Mouse (Mus musculus) lung, postnatal 0 days (tissue): ENCODE measurements around the gene Fbxo9. TPM values are rescaled to one million over a fixed set of nuclear protein-coding genes. Genes with fewer than 3 reads are reported as not detected.
A peak's percentile ranks its signal among the peaks of the same experiment; 100 is the strongest.
"Not testable (repeated sequence)": the region's sequence is repeated elsewhere in the genome, so short reads cannot be mapped to it uniquely, and the experiment has no call there.

Experiments
- ATAC-seq: fragments of 200-750 bp; cut with Nextera tagmentation; 2 replicates; pipeline ENCODE4 v1.8.0; 2017; ENCODE audit warnings: moderate library complexity
- DNase-seq: peaks from one replicate; pipeline ENCODE4 v3.0.0-alpha.2; 2016; ENCODE audit warnings: low spot score
- H3K27ac ChIP-seq: fragments of 300-500 bp; sonication (generic); 2 replicates; pipeline ENCODE4 v1.5.1; 2014; ENCODE audit warnings: antibody characterized with exemption, mild to moderate bottlenecking, low read length, mixed read lengths
- H3K27me3 ChIP-seq: fragments of 300-500 bp; sonication (generic); replicated peaks from 2 replicates; pipeline ENCODE4 v1.6.1; 2014; ENCODE audit warnings: low read length, mixed read lengths; ENCODE audit not compliant: insufficient read depth
- H3K36me3 ChIP-seq: fragments of 300-500 bp; sonication (generic); 2 replicates; pipeline ENCODE4 v1.6.1; 2014; ENCODE audit warnings: low read length, mixed read lengths; ENCODE audit not compliant: insufficient read depth
- H3K4me1 ChIP-seq: fragments of 300-500 bp; sonication (generic); 2 replicates; pipeline ENCODE4 v1.6.1; 2014; ENCODE audit warnings: antibody characterized with exemption, low read depth, low read length, mixed read lengths; ENCODE audit not compliant: insufficient read depth
- H3K4me2 ChIP-seq: fragments of 300-500 bp; sonication (generic); replicated peaks from 2 replicates; pipeline ENCODE4 v1.6.1; 2014; ENCODE audit warnings: low read depth, mild to moderate bottlenecking, low read length, moderate library complexity, mixed read lengths
- H3K4me3 ChIP-seq: fragments of 300-500 bp; sonication (generic); 2 replicates; pipeline ENCODE4 v1.5.1; 2014; ENCODE audit warnings: low read depth, low read length
- H3K9ac ChIP-seq: fragments of 300-500 bp; sonication (generic); replicated peaks from 2 replicates; pipeline ENCODE4 v1.6.1; 2014; ENCODE audit warnings: low read depth, mild to moderate bottlenecking
- H3K9me3 ChIP-seq: fragments of 300-500 bp; sonication (generic); 2 replicates; pipeline ENCODE4 v1.6.1; 2016; ENCODE audit warnings: low read length, mixed read lengths
- CTCF ChIP-seq: IDR thresholded peaks from 2 replicates; pipeline ENCODE4 v1.5.1; 2016; ENCODE audit warnings: antibody characterized with exemption, mild to moderate bottlenecking
- EP300 ChIP-seq: IDR thresholded peaks from 2 replicates; pipeline ENCODE4 v1.6.1; 2016; ENCODE audit warnings: antibody characterized with exemption, mild to moderate bottlenecking, control low read depth
- WGBS: fragments of 180-500 bp; shearing (Covaris S2); extraction: QIAGEN DNeasy Blood & Tissue Kit; methylation state at CpG from one replicate; pipeline ENCODE4 v1.1.7; 2014; 5-methylcytosine and 5-hydroxymethylcytosine counted together
- polyA plus RNA-seq: library from polyadenylated mRNA; unstranded; fragments of >200 nt; fragmentation: Nextera tagmentation; extraction: Ambion mirVana; gene quantifications from 2 replicates; pipeline ENCODE4 v1.2.1, GENCODE M21; 2015

Gene Fbxo9
- polyA plus RNA-seq, 1 experiment from 2014 or later: 59.9 TPM

- no peaks in the 10 kb centered on the region for H3K9me3 ChIP-seq
- TF ChIP-seq EP300 (no peak), CTCF (no peak)
- peaks cover 45% of the 10 kb centered on the region for H3K36me3 ChIP-seq
- no peak for ATAC-seq
- no peaks in the 10 kb centered on the region for H3K4me1 ChIP-seq
- H3K4me2 ChIP-seq: no peak overlapping the region
- H3K9ac ChIP-seq: no peak overlapping the region
- no peaks in the 10 kb centered on the region for H3K27me3 ChIP-seq
- H3K4me3 ChIP-seq: no peak overlapping the region
- WGBS: 84% methylated on average over 4 of the region's 4 CpGs
- H3K27ac ChIP-seq: no peak overlapping the region
- no peak for DNase-seq
Observed at GRCm38 (mm10) chr9:78084341-78084740, 24.5 kb downstream of the Fbxo9 start.

DNA sequence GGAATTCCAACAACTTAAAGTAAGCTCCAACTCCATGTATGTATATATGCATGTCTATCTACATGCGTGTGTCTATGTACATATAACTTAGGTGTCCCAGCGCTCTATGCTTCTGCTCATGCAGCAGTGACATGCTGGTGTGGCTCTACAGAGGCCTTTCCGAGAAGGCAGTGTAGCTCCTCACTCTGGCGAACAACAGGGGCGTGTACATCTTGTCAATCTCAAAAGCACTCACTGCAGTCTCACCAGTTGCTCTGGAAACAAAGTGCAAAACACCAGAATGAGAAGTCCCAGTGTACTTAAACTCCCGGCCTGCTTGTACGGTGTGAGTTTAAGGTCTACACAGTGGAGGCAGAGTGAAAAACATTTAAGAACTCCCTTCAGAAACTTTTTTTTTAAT, 27.0 kb downstream of the Fbxo9 start:
- 76% methylated on average over 7 of the region's 7 CpGs for WGBS
- TF ChIP-seq CTCF: no peak
- no peak for TF ChIP-seq EP300
- Histone ChIP-seq H3K9me3 (no peaks in the 10 kb centered on the region), H3K4me2 (no peak overlapping the region), H3K27ac (no peak overlapping the region), H3K9ac (no peak overlapping the region), H3K36me3 (peaks cover 36% of the 10 kb centered on the region), H3K27me3 (no peaks in the 10 kb centered on the region), H3K4me3 (no peak overlapping the region), H3K4me1 (no peaks in the 10 kb centered on the region)
- ATAC-seq (peak; percentile 40), DNase-seq (no peak)

DNA sequence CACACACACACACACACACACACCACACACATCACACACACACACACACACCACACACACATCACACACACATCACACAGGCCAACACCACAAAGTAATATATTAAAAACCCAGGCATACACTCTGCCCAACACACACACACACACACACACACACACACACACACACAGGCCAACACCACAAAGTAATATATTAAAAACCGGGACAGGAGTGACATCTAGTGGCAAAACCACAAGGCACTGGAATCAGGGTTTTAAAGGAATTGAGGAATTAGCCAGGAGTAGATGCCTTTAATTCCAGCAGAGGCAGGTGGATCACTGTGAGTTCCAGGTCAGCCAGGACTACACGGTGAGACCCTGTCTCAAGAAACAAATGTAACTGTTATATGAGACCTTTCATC, 30.6 kb downstream of the Fbxo9 start:
- Histone ChIP-seq H3K4me1 (no peaks in the 10 kb centered on the region), H3K27me3 (no peaks in the 10 kb centered on the region), H3K36me3 (0 out of 2 replicates have a peak, but pooled peaks cover 8% of the 10 kb centered on the region), H3K9ac (no peak overlapping the region), H3K4me2 (no peak overlapping the region), H3K9me3 (no peaks in the 10 kb centered on the region), H3K4me3 (no peak overlapping the region), H3K27ac (no peak overlapping the region)
- WGBS: 20% methylated on average over 2 of the region's 2 CpGs
- ATAC-seq (peak; percentile 26; the same call in 1 of the 2 replicates), DNase-seq (peak; percentile 37)
- TF ChIP-seq CTCF (peak; percentile 63), EP300 (no peak)

DNA sequence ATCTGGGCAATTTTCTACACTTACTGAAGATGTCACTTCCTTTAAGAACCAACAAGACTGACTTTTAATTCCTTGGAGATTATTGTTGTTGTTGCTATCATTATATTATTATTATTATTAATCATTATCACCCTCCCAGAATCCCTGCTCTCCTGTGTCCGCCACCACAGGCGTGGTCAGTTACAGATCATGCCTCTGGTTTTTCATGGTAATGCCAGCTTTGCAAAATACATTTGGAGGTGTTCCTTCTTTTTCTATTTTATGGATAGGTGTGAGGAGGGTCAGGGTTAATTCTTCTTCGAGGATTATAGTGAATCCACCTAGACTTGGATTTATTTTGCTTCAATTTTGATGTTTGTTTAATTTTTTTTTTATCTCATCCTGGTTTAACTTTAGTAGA, 33.6 kb downstream of the Fbxo9 start:
- H3K4me1 ChIP-seq: no peaks in the 10 kb centered on the region
- no peak overlapping the region for H3K27ac ChIP-seq
- no peak overlapping the region for H3K4me3 ChIP-seq
- no peak overlapping the region for H3K4me2 ChIP-seq
- H3K36me3 ChIP-seq: no peaks in the 10 kb centered on the region
- DNase-seq (no peak), ATAC-seq (no peak)
- H3K27me3 ChIP-seq: no peaks in the 10 kb centered on the region
- TF ChIP-seq CTCF (no peak), EP300 (no peak)
- H3K9ac ChIP-seq: no peak overlapping the region
- no peaks in the 10 kb centered on the region for H3K9me3 ChIP-seq
- WGBS: 90% methylated on average over 3 of the region's 3 CpGs

- no peak for DNase-seq
- H3K36me3 ChIP-seq: no peaks in the 10 kb centered on the region
- H3K4me2 ChIP-seq: no peak overlapping the region
- ATAC-seq: no peak
- no peak overlapping the region for H3K4me3 ChIP-seq
- no peak overlapping the region for H3K27ac ChIP-seq
- H3K9ac ChIP-seq: no peak overlapping the region
- H3K4me1 ChIP-seq: no peaks in the 10 kb centered on the region
- WGBS: 83% methylated on average over 13 of the region's 13 CpGs
- no peaks in the 10 kb centered on the region for H3K27me3 ChIP-seq
- TF ChIP-seq EP300 (no peak), CTCF (no peak)
- H3K9me3 ChIP-seq: no peaks in the 10 kb centered on the region
Observed at GRCm38 (mm10) chr9:78073713-78074340, 35.0 kb downstream of the Fbxo9 start.

DNA sequence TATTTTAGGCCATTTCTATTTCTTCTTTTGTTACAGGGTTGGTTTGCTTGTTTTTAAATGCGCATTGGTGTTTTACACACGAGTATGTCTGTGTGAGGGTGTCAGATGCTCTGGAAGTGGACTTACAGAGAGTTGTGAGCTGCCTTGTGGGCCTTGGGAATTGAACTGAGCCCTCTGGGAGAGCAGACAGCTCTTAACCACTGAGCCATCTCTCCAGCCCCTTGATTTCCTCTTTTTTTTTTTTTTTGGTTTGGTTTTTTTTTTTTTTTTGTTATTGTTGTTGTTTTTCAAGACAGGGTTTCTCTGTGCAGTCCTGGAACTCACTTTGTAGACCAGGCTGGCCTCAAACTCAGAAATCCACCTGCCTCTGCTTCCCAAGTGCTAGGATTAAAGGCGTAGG, 35.6 kb downstream of the Fbxo9 start:
- not testable (repeated sequence) for H3K27ac ChIP-seq, H3K4me2 ChIP-seq, H3K9me3 ChIP-seq, H3K4me3 ChIP-seq, DNase-seq, H3K27me3 ChIP-seq, H3K4me1 ChIP-seq, H3K9ac ChIP-seq, H3K36me3 ChIP-seq, ATAC-seq
- WGBS: 81% methylated on average over 3 of the region's 3 CpGs

DNA sequence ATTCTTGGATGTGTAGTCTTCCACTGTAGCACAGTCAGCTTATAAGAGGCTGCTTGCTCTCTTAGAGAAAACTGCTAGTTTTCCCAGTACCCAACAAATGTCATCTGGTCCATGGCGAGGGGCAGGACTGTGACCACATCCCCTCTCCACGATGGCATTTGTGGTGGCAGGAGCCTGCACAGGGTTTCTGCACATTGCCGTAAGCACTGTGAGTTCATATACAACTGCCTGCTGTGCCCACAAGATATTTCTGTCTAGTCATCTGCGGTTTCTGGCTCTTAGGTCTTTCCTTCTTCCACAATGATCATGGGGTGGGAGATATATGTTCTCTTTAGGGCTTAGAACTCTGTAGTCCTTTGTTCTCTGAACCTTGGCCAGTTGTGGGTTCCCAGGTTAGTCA, 37.2 kb downstream of the Fbxo9 start:
- no peaks in the 10 kb centered on the region for H3K36me3 ChIP-seq
- ATAC-seq (no peak), DNase-seq (no peak)
- no peak overlapping the region for H3K9ac ChIP-seq
- no peak overlapping the region for H3K4me2 ChIP-seq
- H3K9me3 ChIP-seq: no peaks in the 10 kb centered on the region
- H3K4me1 ChIP-seq: no peaks in the 10 kb centered on the region
- 81% methylated on average over 4 of the region's 4 CpGs for WGBS
- H3K27me3 ChIP-seq: no peaks in the 10 kb centered on the region
- no peak for TF ChIP-seq EP300
- no peak overlapping the region for H3K27ac ChIP-seq
- no peak overlapping the region for H3K4me3 ChIP-seq
